Mouse (Mus musculus): Measurements from ENCODE around the gene Orm3.

DNA sequence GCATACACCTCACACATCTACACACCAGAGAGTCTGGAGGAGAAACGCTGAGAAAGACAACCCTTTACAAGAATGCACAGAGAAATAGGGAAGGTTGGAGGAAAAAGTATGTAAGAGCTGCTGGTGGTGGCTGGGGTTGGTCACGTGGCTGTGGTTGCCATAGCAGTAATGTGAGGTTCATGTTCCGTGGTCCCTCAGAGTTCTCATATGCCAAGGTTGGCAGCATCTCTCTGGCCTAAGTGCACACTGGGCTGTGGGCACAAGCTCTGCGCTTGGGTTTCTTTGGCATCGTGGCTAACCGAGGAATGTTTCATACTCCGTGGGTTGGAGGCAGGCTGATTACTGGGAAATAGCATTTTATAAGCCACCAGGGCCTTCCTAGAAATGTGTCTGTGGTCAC, 44.5 kb upstream of the Orm3 start:
- no peak for TF ChIP-seq EP300 (IDR thresholded peaks at IDR 0.05; ENCODE audit: insufficient read depth, low read depth, low read length)
- TF ChIP-seq CTCF (IDR thresholded peaks at IDR 0.05), result no peak
